Mouse (Mus musculus): ENCODE data around the gene Selenbp2.
"Not testable (repeated sequence)": the region's sequence is repeated elsewhere in the genome, so short reads cannot be mapped to it uniquely, and the experiment has no call there.

Gene Selenbp2

GRCm38 (mm10) chr3:94693329-94693825 lies at the start of gene Selenbp2:
Selenbp2 (plus strand) TSS chr3:94693556.
- no peak for DNase-seq (ENCODE audit: low read depth)

- DNase-seq (ENCODE audit: low read depth): peak; percentile 80
These were observed 44.4 kb upstream of the Selenbp2 start for GRCm38 (mm10) chr3:94648755-94649590.

- DNase-seq (ENCODE audit: low read depth): peak; percentile 30
These were observed 42.9 kb upstream of the Selenbp2 start for GRCm38 (mm10) chr3:94650409-94650808.

- DNase-seq (ENCODE audit: low read depth): not testable (repeated sequence)
These were observed 39.4 kb upstream of the Selenbp2 start for GRCm38 (mm10) chr3:94653967-94654366.

DNA sequence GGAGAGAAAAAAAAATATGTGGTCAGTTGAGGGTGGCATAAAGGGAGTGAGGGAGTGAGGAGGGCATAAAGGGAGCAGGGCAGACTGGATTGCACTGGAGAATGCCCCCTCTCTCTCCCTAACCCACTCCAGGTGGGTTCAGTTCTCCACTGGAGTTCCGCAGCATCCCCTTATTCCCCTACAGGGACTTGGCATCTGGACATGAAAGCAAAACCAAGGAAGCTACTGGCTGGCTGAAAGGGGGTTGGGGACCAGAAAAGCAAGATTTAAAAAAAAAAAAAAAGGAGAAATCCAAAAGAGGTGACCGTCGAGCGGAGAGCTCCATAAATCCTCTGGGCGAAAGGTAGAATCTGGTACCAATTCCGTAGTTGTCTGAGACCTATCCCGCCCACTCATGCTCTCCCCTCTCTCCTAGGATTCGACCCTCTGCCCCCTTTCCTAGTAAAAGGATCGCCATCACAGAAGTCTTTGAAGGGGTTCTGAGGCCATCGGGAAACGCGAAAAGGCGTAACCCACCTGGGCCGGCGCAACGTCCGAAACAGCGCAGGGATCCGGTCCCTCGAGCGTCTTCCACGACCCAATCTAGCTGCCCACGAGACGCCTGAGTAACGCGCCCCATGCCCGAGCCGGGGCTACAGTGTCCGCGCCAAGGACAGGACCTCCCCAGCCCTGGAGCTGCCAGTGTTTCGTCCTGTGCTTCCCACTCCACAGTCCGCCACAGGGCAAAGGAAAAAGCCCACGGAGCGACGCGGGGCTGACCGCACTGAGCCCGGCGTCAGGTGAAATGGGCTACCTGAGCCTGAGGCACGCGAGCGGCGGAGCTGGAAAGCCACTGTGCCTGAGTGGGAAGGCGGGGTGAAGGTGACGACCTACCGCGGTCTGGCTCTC lies 35.3 kb upstream of the Selenbp2 start:
- DNase-seq (ENCODE audit: low read depth): not testable (repeated sequence)

GRCm38 (mm10) chr3:94658740-94659095 lies 34.6 kb upstream of the Selenbp2 start, which contains the start of gene Tuft1:
Tuft1 (minus strand) TSS chr3:94658872.
- DNase-seq (ENCODE audit: low read depth): not testable (repeated sequence)

- not testable (repeated sequence) for DNase-seq (ENCODE audit: low read depth)
These were observed 34.1 kb upstream of the Selenbp2 start for GRCm38 (mm10) chr3:94659142-94659748.

DNA sequence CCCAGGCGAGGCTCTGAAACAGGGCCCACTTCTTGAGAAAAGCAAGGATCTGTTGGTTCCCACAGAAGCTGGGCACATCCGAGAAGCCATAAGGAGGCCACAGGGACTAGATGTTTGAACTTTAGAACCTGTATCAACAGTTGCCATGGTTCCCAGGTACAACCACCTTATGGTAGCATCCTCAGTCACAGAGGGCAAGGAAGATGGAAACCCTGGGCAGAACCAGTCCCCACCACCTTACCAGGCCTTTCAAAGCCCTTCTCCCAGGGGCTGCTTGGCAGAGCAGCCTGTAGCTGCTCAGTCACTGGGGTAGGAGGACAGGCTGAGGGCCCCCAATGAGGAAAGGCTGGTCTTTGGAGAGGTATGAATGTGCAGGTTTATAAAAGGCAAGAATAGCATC lies 32.5 kb upstream of the Selenbp2 start:
- not testable (repeated sequence) for DNase-seq (ENCODE audit: low read depth)

- not testable (repeated sequence) for DNase-seq (ENCODE audit: low read depth)
These were observed 28.1 kb upstream of the Selenbp2 start for GRCm38 (mm10) chr3:94665060-94665802.

GRCm38 (mm10) chr3:94665896-94666295 lies 27.5 kb upstream of the Selenbp2 start:
- DNase-seq (ENCODE audit: low read depth): not testable (repeated sequence)

GRCm38 (mm10) chr3:94675101-94675500 lies 18.3 kb upstream of the Selenbp2 start:
- not testable (repeated sequence) for DNase-seq (ENCODE audit: low read depth)

- no peak for DNase-seq (ENCODE audit: low read depth)
These were observed 14.0 kb upstream of the Selenbp2 start for GRCm38 (mm10) chr3:94679351-94679841.

DNA sequence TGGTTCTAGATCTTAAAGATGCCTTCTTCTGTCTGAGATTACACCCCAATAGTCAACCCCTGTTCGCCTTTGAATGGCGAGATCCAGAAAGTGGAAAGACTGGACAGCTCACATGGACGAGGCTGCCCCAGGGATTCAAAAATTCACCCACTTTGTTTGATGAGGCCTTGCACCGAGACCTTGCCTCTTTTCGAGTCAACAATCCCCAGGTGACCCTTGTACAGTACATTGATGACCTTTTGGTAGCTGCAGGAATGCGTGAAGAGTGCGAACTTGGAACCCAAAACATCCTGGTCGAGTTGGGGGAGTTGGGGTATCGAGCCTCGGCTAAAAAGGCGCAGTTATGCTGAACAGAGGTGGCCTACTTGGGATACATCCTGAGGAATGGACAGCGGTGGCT lies 13.3 kb upstream of the Selenbp2 start:
- DNase-seq (ENCODE audit: low read depth): not testable (repeated sequence)

DNA sequence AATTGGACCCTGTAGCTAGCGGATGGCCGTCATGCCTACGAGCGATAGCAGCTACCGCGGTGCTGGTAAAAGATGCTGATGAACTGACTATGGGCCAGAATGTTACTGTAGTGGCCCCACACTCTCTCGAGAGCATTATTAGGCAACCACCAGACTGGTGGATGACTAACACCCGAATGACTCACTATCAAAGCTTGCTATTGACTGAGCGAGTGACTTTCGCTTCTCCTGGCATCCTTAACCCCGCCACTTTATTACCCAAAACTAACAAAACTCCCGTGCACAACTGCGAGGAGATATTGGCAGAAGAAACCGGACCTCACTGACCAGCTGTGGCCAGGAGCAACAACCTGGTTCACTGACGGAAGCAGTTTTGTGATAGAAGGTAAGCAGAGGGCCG lies 12.6 kb upstream of the Selenbp2 start:
- peak; percentile 76 for DNase-seq (ENCODE audit: low read depth)

DNA sequence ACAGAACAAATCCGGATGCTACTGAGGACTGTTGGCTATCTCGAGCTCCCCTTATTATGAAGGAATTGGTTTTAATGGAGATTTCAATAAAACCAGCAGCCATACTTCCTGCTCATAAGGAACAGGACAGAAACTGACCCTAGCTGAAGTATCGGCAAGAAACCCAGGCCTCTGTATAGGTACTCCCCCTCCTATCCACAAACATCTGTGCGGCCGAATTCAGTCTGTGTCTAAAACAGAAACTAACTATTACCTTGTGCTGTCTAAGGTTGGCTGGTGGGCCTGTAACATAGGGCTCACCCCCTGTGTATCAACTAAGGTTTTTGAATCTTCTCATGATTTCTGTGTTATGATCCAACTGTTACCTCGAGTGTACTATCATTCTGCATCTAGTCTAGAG lies 9.7 kb upstream of the Selenbp2 start:
- no peak for DNase-seq (ENCODE audit: low read depth)

DNA sequence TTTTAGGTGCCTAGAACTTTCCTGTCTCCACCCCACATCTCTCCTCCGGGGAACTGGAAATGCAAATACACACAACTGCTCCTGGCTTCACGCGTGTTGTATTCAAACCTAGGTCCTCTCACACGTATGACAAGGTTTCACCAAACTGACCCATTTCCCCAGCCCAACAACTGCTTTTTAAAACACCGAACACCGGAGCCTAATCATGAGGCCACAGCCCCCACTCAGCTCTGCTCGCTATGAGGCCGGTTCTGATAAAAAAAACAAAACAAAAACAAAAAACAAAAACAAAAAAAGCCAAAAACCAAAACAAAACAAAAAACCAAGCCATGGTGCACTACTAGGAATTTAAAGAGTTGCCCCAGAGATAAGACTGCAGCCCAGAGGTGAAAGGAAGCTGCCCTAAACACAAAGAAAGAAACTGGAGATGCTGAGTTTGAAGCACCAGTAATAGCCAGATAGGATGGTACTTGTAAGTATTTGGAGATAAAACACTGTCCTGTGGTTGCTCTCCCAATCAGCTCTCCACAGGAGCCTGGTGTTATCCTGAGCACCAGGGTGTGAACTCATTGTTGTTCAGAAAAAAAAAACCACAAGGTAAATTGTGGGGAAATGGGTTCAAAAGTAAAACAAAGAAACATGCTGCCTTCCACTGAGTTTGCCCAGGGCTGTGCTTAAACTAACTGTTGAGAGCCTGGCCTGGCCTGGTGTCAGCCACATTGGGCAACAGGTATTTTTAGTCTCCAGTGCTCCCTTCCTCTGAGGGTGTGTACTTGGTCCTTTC lies 7.2 kb upstream of the Selenbp2 start:
- DNase-seq (ENCODE audit: low read depth): not testable (repeated sequence)

DNA sequence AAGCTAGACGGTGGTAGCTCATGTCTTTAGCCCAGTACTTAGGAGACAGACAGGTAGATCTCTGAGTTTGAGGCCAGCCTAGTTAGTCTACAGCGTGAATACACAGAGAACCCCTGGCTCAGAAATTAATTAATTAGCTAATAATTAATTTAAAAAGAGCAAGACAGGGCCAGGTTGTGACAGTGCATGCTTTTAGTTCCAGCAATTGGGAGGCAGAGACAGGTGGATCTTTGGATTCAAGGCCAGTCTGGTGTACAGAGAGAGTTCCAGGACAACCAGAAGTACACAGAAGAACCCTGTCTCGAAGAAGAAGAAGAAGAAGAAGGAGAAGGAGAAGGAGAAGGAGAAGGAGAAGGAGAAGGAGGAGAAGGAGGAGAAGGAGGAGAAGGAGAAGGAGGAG lies 4.7 kb upstream of the Selenbp2 start:
- not testable (repeated sequence) for DNase-seq (ENCODE audit: low read depth)

DNA sequence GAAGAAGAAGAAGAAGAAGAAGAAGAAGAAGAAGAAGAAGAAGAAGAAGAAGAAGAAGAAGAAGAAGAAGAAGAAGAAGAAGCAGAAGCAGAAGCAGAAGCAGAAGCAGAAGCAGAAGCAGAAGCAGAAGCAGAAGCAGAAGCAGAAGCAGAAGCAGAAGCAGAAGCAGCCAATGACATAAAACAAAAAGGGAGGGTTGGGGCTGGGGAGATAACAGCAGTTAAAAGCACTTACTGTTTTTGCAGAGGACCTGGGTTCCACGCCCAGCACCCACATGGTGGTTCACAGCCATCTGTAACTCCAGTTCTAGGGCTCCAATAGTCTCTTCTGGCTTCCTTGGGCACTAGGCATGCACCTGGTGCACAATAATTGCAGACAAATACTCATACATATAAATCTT lies 4.2 kb upstream of the Selenbp2 start:
- DNase-seq (ENCODE audit: low read depth): not testable (repeated sequence)

GRCm38 (mm10) chr3:94690162-94690561 lies 3.2 kb upstream of the Selenbp2 start:
- not testable (repeated sequence) for DNase-seq (ENCODE audit: low read depth)

GRCm38 (mm10) chr3:94690616-94691247 lies 2.6 kb upstream of the Selenbp2 start:
- DNase-seq (ENCODE audit: low read depth): no peak

Measured in fibroblast of lung, adult 2 months (primary cell).